In the genomic region with DNA sequence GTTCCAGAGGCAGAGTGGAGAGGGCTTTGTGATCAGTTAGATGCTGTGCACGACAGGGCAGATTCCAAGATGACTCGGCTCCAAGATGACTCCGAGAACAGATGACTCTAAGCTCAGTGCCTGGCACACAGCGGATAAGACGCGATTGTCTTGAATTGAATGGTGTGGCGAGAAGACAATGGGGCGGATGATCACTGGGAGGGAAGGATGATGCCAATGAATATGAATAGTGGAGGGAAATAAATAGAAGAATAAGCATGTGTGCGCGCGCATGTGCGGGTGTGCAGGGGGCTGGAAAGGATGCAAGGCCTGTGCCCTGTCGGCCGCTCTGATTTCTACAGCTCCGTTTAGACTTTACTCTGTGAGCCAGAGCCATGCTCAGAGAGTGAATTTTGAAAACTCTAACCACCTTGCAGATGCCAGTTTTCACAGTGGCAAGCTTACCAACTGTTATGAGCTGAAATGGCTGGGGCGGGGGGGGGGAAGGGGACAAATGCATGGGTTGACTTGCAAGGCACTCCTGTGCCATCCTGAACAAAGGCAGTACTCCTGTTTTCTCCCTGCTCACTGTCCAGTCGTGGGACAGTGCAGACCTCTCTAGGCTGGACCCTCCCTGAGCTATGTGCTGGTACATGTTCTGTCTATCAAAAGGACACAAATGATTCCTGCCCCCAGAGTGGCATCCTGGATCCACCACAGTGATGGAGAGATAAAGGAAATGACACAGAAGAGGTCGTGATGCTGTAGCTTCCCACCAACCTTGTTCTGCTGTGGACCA, we compare ENCODE assay signal across 11 mouse cellular contexts.
DNase-seq lines count a peak whose midpoint lies in the region; ATAC-seq lines count a peak whose summit lies in the region.
"Had no signal": no experiment of that assay in that cellular context is flagged by ENCODE, and none has a peak within 500 bp of the region (broad histone marks: within the 10 kb centered on the region; RNA-seq: fewer than 3 reads in every experiment).

No protein-coding gene starts in this region.

- H3K36me3 ChIP-seq in hindbrain, embryonic 11.5 days (ENCODE audit: control insufficient read depth, insufficient read depth, low read length), result no peaks in the 10 kb centered on the region
- H3K36me3 ChIP-seq in hindbrain, embryonic 16.5 days (ENCODE audit: control insufficient read depth, insufficient read depth, low read length), result no peaks in the 10 kb centered on the region
- H3K36me3 ChIP-seq: heart, embryonic 10.5 days had no signal

- no peak overlapping the region for H3K9ac ChIP-seq in hindbrain, embryonic 11.5 days (ENCODE audit: low read depth, low read length)
- no peak overlapping the region for H3K9ac ChIP-seq in hindbrain, embryonic 16.5 days (ENCODE audit: low read depth, low read length)

- no peak overlapping the region for H3K27ac ChIP-seq in hindbrain, embryonic 11.5 days (ENCODE audit: low read depth, low read length)
- no peak overlapping the region for H3K27ac ChIP-seq in hindbrain, embryonic 16.5 days (ENCODE audit: low read depth, low read length)
- H3K27ac ChIP-seq: heart, embryonic 10.5 days had no signal

- H3K27me3 ChIP-seq in hindbrain, embryonic 11.5 days (ENCODE audit: control insufficient read depth, insufficient read depth, low read length), result no peaks in the 10 kb centered on the region
- H3K27me3 ChIP-seq in hindbrain, embryonic 16.5 days (replicated peaks; ENCODE audit: control insufficient read depth, insufficient read depth, low read length), result no peaks in the 10 kb centered on the region

- 65% methylated on average over 18 of the region's 18 CpGs for WGBS in hindbrain, embryonic 11.5 days
- WGBS in hindbrain, embryonic 16.5 days, result 53% methylated on average over 18 of the region's 18 CpGs

- no peak for ATAC-seq in cerebellum, adult (ENCODE audit: insufficient number of reproducible peaks, low FRiP score, low TSS enrichment)
- ATAC-seq in hindbrain, embryonic 11.5 days (ENCODE audit: low FRiP score), result peak; percentile 47; the same call in 1 of the 2 replicates
- ATAC-seq in hindbrain, embryonic 16.5 days, result no peak

- H3K4me2 ChIP-seq in hindbrain, embryonic 11.5 days (replicated peaks; ENCODE audit: low read depth, low read length), result no peak overlapping the region
- H3K4me2 ChIP-seq in hindbrain, embryonic 16.5 days (ENCODE audit: low read length), result no peak overlapping the region

- H3K9me3 ChIP-seq in hindbrain, embryonic 11.5 days (ENCODE audit: control insufficient read depth, low read length), result no peaks in the 10 kb centered on the region
- no peaks in the 10 kb centered on the region for H3K9me3 ChIP-seq in hindbrain, embryonic 16.5 days (ENCODE audit: control insufficient read depth, low read length)
- H3K9me3 ChIP-seq: heart, embryonic 10.5 days had no signal

- H3K4me3 ChIP-seq in hindbrain, embryonic 11.5 days (ENCODE audit: low read depth, low read length), result no peak overlapping the region
- no peak overlapping the region for H3K4me3 ChIP-seq in hindbrain, embryonic 16.5 days (ENCODE audit: low read length)
- H3K4me3 ChIP-seq: heart, embryonic 10.5 days had no signal

- peak; percentile 19 for DNase-seq in cerebellum, adult 11-12 months
- DNase-seq in hindbrain, embryonic 11.5 days (ENCODE audit: low spot score), result no peak
- peak; percentile 44 to 49 for DNase-seq in cerebellum, postnatal 10 days
- peak; percentile 84 for DNase-seq in layer of hippocampus, adult 9-11 months
- DNase-seq in thymus, postnatal 25 days, result no peak
- no peak for DNase-seq in spleen, postnatal 14 days (ENCODE audit: low spot score in 2 of 2)
- DNase-seq: kidney, adult 8-10 months; lung, postnatal 14 days had no signal

- H3K4me1 ChIP-seq in hindbrain, embryonic 11.5 days (replicated peaks; ENCODE audit: control insufficient read depth, insufficient read depth, low read length), result no peaks in the 10 kb centered on the region
- no peaks in the 10 kb centered on the region for H3K4me1 ChIP-seq in hindbrain, embryonic 16.5 days (ENCODE audit: control insufficient read depth, insufficient read depth, low read depth, low read length)

Comparison
In these comparisons a context has a peak if more than half of its experiments do, and no peak if none do; other contexts are left out.
1. DNase-seq: peak in cerebellum, adult 11-12 months (single experiment), cerebellum, postnatal 10 days (2 of 2) and layer of hippocampus, adult 9-11 months (single experiment); none in hindbrain, embryonic 11.5 days (single experiment), thymus, postnatal 25 days (single experiment) and spleen, postnatal 14 days (0 of 2).